Mouse (Mus musculus) CH12.LX (cell line): ENCODE measurements around the gene Pilrb1. TPM values are rescaled to one million over a fixed set of nuclear protein-coding genes. Genes with fewer than 3 reads are reported as not detected.
"Not testable (repeated sequence)": the region's sequence is repeated elsewhere in the genome, so short reads cannot be mapped to it uniquely, and the experiment has no call there.

Source experiments
- DNase-seq: peaks from one replicate; pipeline ENCODE4 v3.0.0-alpha.2; 2013; ENCODE audit errors: extremely low read depth
- H3K27ac ChIP-seq: 2 replicates; pipeline ENCODE4 v1.5.1; 2012; ENCODE audit warnings: low read depth, mild to moderate bottlenecking, control low read depth, moderate library complexity; ENCODE audit not compliant: insufficient read depth
- H3K27me3 ChIP-seq: replicated peaks from 2 replicates; pipeline ENCODE3; 2012; ENCODE audit warnings: inconsistent platforms
- H3K36me3 ChIP-seq, 2 experiments: replicated peaks in 1 of 2; 2 replicates each; pipeline versions ENCODE3 to v1.6.1; 2012; ENCODE audit warnings: inconsistent platforms in 1 of 2, low read length in 1 of 2, mild to moderate bottlenecking in 1 of 2, mixed read lengths in 1 of 2, moderate library complexity in 1 of 2; ENCODE audit not compliant: control insufficient read depth in 1 of 2, insufficient read depth in 1 of 2
- H3K4me1 ChIP-seq, 2 experiments: 2 replicates each; pipeline ENCODE4 v1.6.1; 2012; ENCODE audit warnings: inconsistent platforms in 1 of 2, moderate library complexity in 1 of 2; ENCODE audit not compliant: insufficient read depth in 2 of 2, control insufficient read depth in 1 of 2
- H3K4me2 ChIP-seq: 2 replicates; pipeline ENCODE4 v1.6.1; 2012; ENCODE audit warnings: low read depth, mild to moderate bottlenecking, control low read depth; ENCODE audit not compliant: poor library complexity, insufficient read depth, severe bottlenecking
- H3K4me3 ChIP-seq, 3 experiments: fragments of 150-350 bp in 1 of 3; sonication (generic) in 1 of 3; replicated peaks in 1 of 3; 2 replicates each; pipeline versions ENCODE3 to v1.5.1; 2011 to 2012; ENCODE audit warnings: low read depth in 2 of 3, low read length in 2 of 3, mild to moderate bottlenecking in 2 of 3, moderate library complexity in 2 of 3, control low read depth in 1 of 3, improper control_type of control experiment in 1 of 3, inconsistent platforms in 1 of 3, mixed read lengths in 1 of 3; ENCODE audit not compliant: poor library complexity in 1 of 3
- H3K79me2 ChIP-seq: replicated peaks from 2 replicates; pipeline ENCODE4 v1.6.1; 2012; ENCODE audit warnings: mild to moderate bottlenecking, moderate library complexity; ENCODE audit not compliant: control insufficient read depth, poor library complexity, insufficient read depth, severe bottlenecking; ENCODE audit errors: extremely low read depth
- H3K9ac ChIP-seq: 2 replicates; pipeline ENCODE4 v1.6.1; 2012; ENCODE audit warnings: low read depth, mild to moderate bottlenecking, control low read depth, moderate library complexity; ENCODE audit not compliant: insufficient read depth
- H3K9me3 ChIP-seq: replicated peaks from 2 replicates; pipeline ENCODE3; 2012; ENCODE audit warnings: low read length, inconsistent platforms, mixed read lengths
- CTCF ChIP-seq, 2 experiments: IDR thresholded peaks in 1 of 2; conservative IDR thresholded peaks in 1 of 2; 2 replicates each; pipeline ENCODE4 v1.5.1; 2011 to 2012; ENCODE audit warnings: low read depth in 2 of 2, low read length in 2 of 2, improper control_type of control experiment in 1 of 2, inconsistent platforms in 1 of 2, mild to moderate bottlenecking in 1 of 2, moderate library complexity in 1 of 2
- RAD21 ChIP-seq: IDR thresholded peaks from 2 replicates; pipeline ENCODE4 v1.6.1; 2011; ENCODE audit warnings: low read depth, mild to moderate bottlenecking, low read length, improper control_type of control experiment, moderate library complexity
- SIN3A ChIP-seq: IDR thresholded peaks from 2 replicates; pipeline ENCODE4 v1.6.1; 2012; ENCODE audit warnings: low read length, improper control_type of control experiment, inconsistent platforms
- SMC3 ChIP-seq: IDR thresholded peaks from 2 replicates; pipeline ENCODE4 v1.6.1; 2011; ENCODE audit warnings: low read depth, low read length, improper control_type of control experiment
- USF1 ChIP-seq: IDR thresholded peaks from 2 replicates; pipeline ENCODE4 v1.6.1; 2014; ENCODE audit warnings: low read depth, mild to moderate bottlenecking, inconsistent platforms, low read length, improper control_type of control experiment
- ZC3H11A ChIP-seq: IDR thresholded peaks from 2 replicates; pipeline ENCODE4 v1.6.1; 2012; ENCODE audit warnings: low read depth, mild to moderate bottlenecking, inconsistent platforms, low read length, improper control_type of control experiment
- ZNF384 ChIP-seq: IDR thresholded peaks from 2 replicates; pipeline ENCODE4 v1.6.1; 2012; ENCODE audit warnings: low read depth, low read length, improper control_type of control experiment, inconsistent platforms
- dilution Hi-C: fragments of 300-500 bp; cut with MboI; formaldehyde crosslinking; loops from 2 replicates; pipeline ENCODE4 v1.14.3; 2020; ENCODE audit warnings: low sequenced_read_pairs; ENCODE audit not compliant: extremely low pct_unique_long_range_greater_than_20kb, extremely low pct_ligation_motif_present
- in situ Hi-C: fragments of 300-500 bp; cut with MboI; formaldehyde crosslinking; loops from 3 replicates; pipeline ENCODE4 v1.14.3; 2019; ENCODE audit warnings: low sequenced_read_pairs, low pct_ligation_motif_present, low pct_unique_long_range_greater_than_20kb, mixed read lengths
- polyA plus RNA-seq: library from polyadenylated mRNA; unstranded; fragments of >175 nt; gene quantifications from 2 replicates; pipeline ENCODE4 v1.2.1, GENCODE M21; 2012; ENCODE audit warnings: low read depth; ENCODE audit not compliant: insufficient read length
- total RNA-seq, 2 experiments: library from RNA; depleted of rRNA; stranded (reverse); fragments of 300-350 nt in 1 of 2; fragments of >200 nt in 1 of 2; gene quantifications; 2 replicates each; pipeline ENCODE4 v1.2.3; 2012 to 2014

Pilrb1 gene
- total RNA-seq (2012; rRNA removed) (not detected in 2 replicates), total RNA-seq (2014; rRNA removed) (not detected in 2 replicates), polyA plus RNA-seq (not detected in 2 replicates)

DNA sequence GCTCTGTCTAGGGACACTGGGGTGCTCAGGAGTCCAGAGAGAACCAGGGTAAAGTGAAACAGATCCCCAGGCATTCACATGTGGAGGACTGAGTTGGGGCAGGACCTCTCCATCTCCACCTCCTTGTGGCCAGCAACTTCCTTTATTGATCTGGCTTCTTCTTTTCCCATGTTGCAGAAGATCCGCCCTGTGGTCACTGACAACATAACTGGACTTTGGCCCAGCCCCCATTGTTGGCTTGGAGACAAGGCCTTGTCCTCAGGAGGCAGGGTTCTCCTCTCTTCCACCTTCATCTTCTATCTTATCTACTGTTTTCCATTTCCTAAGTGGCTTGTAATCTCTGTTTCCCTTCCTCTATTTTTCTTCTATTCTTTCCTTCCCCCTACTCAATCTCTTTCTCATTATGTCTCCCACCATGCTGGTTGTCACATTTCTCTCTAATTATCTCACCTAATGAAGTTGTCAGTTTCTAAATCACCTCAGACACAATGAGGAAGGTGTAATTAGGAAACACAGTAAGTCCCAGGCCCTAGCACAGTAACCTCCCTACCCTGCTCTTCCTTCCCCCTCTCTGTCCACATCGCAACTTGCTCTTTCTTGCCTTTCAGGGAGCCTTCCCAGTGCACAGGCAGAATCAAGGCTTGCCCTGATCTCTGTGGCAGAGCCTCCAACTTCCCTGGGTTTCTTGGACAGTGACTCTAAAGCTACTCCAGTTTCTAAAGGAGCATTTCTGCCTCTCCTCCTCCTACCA, at the start of gene Pilrb1:
Pilrb1 (minus strand) TSS at position 147 of the 751 bp plus-strand sequence.
- H3K4me2 ChIP-seq, H3K4me3 ChIP-seq, dilution Hi-C loops, in situ Hi-C loops, H3K79me2 ChIP-seq, H3K9ac ChIP-seq, H3K36me3 ChIP-seq, DNase-seq, H3K27ac ChIP-seq, H3K4me1 ChIP-seq, H3K27me3 ChIP-seq, H3K9me3 ChIP-seq: not testable (repeated sequence)

DNA sequence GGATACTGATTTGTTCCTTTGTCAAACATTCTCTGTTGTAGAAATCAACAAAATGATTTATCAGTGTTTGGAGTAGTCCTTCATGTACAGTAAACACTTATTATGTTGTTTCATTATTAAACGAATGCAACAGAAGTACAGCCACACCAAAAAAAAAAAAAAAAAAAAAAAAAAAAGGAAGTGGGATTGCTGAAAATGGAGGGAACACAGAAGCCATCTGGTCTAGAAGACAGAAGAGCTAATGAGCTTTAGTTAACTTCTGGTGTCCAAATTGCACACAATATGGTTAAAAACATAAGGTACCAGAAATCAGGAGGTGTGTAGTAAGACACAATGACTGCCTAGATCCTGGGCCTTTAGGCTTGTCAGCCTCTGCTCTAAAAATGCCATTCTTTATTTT, 39.9 kb upstream of the Pilrb1 start:
- Histone ChIP-seq H3K9me3 (no peaks in the 10 kb centered on the region), H3K4me3 (no peak overlapping the region), H3K27me3 (no peaks in the 10 kb centered on the region), H3K79me2 (no peaks in the 10 kb centered on the region), H3K9ac (no peak overlapping the region; the same call in 1 of the 2 replicates), H3K4me1 (peaks cover 0 to 9% of the 10 kb centered on the region in 2 experiments; a peak in 2 of 4 replicates), H3K4me2 (no peak overlapping the region), H3K36me3 (no peaks in the 10 kb centered on the region), H3K27ac (no peak overlapping the region)
- DNase-seq: no peak
- no peak for TF ChIP-seq USF1
- peak; percentile 91 for TF ChIP-seq ZNF384
- dilution Hi-C loops (no loop called here), in situ Hi-C loops (no loop called here)

DNA sequence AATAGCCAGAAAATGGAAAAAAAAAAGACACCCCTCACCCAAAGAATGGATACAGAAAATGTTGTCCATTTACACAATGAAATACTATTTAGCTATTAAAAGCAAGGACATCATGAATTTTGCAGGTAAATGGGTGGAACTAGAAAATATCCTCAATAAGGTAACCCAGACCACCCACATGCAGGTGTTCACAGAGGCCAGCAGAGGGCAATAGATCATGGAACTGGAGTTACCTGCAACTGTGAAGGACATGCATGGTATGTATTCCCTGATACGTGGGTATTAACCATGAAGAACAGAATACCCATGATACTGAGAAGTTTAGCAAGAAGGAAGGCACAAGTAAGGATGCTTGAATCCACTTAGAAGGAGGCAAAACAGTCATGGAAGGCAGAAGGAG, 35.0 kb upstream of the Pilrb1 start:
- in situ Hi-C loops (loop anchor here (5.0 kb wide), 1 partner anchor 79 kb away; no protein-coding TSS in a partner anchor), dilution Hi-C loops (no loop called here)
- no peaks in the 10 kb centered on the region for H3K79me2 ChIP-seq
- peak; percentile 21; the same call in 1 of the 2 replicates for TF ChIP-seq ZC3H11A
- TF ChIP-seq CTCF (conservative IDR thresholded peaks at IDR 0.05 in 1 of 2, IDR thresholded peaks at IDR 0.05 in 1 of 2; ENCODE audit: low read depth in 2 of 2, low read length in 2 of 2): peak; percentile 75 to 78
- peak; percentile 62 for TF ChIP-seq RAD21
- peak; percentile 85 for TF ChIP-seq SMC3
- no peak for TF ChIP-seq SIN3A
- no peak overlapping the region for H3K4me3 ChIP-seq
- peaks cover 0 to 4% of the 10 kb centered on the region in 2 experiments; a peak in 2 of 4 replicates for H3K4me1 ChIP-seq
- H3K9ac ChIP-seq: no peak overlapping the region
- H3K27me3 ChIP-seq: peaks cover 13% of the 10 kb centered on the region
- no peaks in the 10 kb centered on the region for H3K36me3 ChIP-seq
- H3K9me3 ChIP-seq: no peaks in the 10 kb centered on the region
- no peak overlapping the region for H3K4me2 ChIP-seq
- H3K27ac ChIP-seq: no peak overlapping the region
- DNase-seq: peak; percentile 37
